Mouse (Mus musculus) liver, adult 2 months (tissue): ENCODE data around the gene Adrb1.
A peak's percentile ranks its signal among the peaks of the same experiment; 100 is the strongest.

Experiments
- CTCF ChIP-seq: fragments of 200-500 bp; IDR thresholded peaks from 2 replicates; pipeline ENCODE4 v1.5.1; 2011; ENCODE audit warnings: low read depth, low read length, control low read depth
- POLR2A ChIP-seq: fragments of 200-500 bp; IDR thresholded peaks from 2 replicates; pipeline ENCODE4 v1.6.1; 2011; ENCODE audit warnings: low read length, control low read depth; ENCODE audit not compliant: insufficient read depth; ENCODE audit errors: extremely low read depth

GRCm38 (mm10) chr19:56745061-56745460 is 23.1 kb downstream of the Adrb1 start:
- TF ChIP-seq CTCF: 0 out of 2 replicates have a peak, but pooled peaks have one; percentile 16
- TF ChIP-seq POLR2A: no peak
